Mouse (Mus musculus) mouse trophoblast stem cell (cell line): ENCODE measurements around the gene Tmem135.

Experiments
- in situ Hi-C, 2 experiments: fragments of 300-500 bp; cut with MseI, MboI; formaldehyde crosslinking; loops; 2 replicates in 1 of 2; 3 replicates in 1 of 2; pipeline ENCODE4 v1.15.1; 2025

The Tmem135 gene

DNA sequence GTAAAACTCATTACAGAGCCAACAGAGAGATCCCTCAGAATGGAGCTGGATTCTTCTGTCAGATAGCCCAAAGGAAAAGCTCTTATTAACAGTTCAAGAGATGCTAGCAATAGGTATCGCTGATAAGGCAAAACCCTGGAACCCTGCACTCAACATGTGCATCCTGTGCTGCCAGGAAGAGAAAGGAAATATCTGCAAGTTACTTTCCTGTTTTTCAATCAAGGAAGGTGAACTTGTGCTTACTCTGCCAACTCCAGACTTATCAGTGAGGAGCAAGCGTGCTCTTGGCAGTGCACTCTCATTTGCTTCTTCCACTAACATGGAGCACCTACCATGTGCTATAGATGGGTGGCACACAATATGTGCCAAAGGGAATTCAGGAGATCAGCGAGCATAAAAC lies 288.4 kb downstream of the Tmem135 start:
- in situ Hi-C loops, result no loop called here

DNA sequence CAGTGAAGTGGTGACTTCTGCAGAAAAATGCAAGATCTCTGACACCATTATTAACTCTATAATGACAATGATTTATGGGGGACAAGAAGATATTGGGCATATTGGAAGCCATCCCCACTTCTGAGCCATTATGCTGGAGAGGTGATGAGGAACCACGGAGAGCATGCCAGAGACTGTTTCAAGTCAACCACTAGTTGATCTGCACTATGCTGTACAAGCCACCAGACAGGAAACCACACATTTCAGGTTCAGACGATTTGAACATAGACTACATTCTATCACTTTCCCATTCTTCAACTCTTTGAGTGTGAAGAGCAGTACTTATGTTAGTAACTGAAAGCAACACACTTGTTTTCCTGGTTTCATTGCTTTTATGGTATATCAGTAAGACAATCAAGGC lies 297.6 kb downstream of the Tmem135 start:
- in situ Hi-C loops, result no loop called here

DNA sequence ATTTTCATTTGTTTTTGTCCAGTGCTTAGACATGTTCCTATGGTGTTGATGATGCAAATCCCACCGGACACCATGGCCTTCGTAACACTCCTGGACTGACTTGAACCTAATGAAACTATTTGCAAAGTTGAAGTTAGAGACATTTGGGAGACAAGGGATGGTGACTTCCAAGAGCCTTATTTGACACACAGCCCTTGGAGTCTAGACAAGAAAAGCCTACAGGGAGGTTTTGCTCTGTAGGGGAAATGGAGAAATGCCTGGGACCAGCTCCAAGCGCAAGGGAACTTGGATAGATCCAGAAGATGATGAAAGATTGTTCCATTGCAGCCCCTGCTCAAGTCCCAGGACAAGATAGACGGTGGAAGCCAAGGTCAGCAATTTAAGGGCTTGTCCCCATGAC lies 304.3 kb downstream of the Tmem135 start:
- in situ Hi-C loops, result no loop called here
